Mouse (Mus musculus): Measurements from ENCODE around the gene Tex36. TPM values are rescaled to one million over a fixed set of nuclear protein-coding genes. Genes with fewer than 3 reads are reported as not detected.

The Tex36 gene
- polyA plus RNA-seq, 1 experiment from 2014 or later, result not detected

DNA sequence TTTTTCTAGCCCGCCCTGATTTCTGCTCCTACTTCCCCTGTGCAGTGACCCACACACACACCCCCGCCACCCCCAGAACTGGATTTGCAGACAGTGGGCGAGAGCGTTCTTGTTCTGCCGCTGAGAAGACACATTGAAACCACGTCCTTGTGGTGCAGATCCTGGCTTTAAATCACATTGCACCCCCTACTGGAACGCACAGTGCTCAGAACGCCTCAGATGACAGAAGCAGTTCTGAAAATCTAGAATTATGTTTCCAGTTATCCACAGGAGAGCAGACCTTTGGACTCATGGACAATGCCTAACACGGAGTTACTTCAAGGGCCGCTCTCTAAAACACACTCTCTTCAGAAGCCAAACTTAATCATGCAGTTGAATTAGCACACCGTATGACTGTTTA lies 18.8 kb upstream of the Tex36 start:
- 23% methylated on average over 11 of the region's 11 CpGs for WGBS
- H3K27ac ChIP-seq, result no peak overlapping the region

DNA sequence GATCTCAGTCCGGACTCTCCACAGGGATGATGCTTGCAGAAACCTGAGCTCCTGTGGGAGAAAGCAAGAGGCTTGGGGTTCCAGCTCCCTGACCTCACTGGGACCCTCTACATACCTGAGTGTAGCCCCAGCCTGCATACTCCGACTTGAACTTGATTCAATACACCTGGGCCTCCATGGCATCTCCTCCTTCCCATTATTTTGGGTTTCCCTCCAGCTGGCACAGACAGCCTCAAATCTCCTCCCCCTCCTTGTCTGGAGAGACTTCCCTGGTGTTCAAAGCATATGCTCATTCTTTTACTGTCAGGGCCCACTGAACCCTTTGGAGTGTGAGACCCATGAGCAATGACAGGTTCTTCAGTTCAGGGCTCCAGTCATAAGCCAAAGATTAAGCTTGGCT lies 11.0 kb upstream of the Tex36 start:
- ATAC-seq (ENCODE audit: insufficient number of reproducible peaks, low FRiP score, low TSS enrichment, low read depth), result no peak
- no peaks in the 10 kb centered on the region for H3K9me3 ChIP-seq
- 81% methylated on average over 2 of the region's 2 CpGs for WGBS

More for the DNA sequence above, 18.8 kb upstream of the Tex36 start:
- Histone ChIP-seq H3K27me3 (peaks cover 8% of the 10 kb centered on the region; the same call in 1 of the 2 replicates), H3K9me3 (no peaks in the 10 kb centered on the region), H3K4me3 (no peak overlapping the region), H3K4me1 (0 out of 2 replicates have a peak, but pooled peaks cover 4% of the 10 kb centered on the region), H3K9ac (no peak overlapping the region), H3K4me2 (no peak overlapping the region), H3K36me3 (no peaks in the 10 kb centered on the region)
- no peak for ATAC-seq (ENCODE audit: insufficient number of reproducible peaks, low FRiP score, low TSS enrichment, low read depth)

DNA sequence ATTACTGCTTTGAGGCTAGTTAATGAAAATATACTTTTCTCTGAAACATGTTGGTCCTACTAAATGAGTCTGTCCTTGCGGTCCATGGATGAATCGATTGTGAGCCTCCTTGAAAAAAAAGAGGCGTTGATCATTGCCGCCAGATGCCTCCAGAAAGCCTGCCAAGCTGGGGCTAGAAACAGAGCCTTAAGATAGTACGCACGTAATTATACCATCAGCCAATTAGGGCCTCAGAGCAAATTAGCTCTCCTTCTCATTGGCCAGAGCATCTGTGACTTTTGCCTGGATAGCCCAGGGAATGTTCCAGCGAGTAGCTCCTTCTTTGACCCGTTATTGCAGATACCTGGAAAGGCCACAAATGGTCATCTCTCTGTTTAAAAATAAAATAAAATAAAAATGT lies 7.6 kb upstream of the Tex36 start:
- no peak overlapping the region for H3K4me3 ChIP-seq
- no peak overlapping the region for H3K9ac ChIP-seq
- H3K36me3 ChIP-seq, result no peaks in the 10 kb centered on the region
- peaks cover 12% of the 10 kb centered on the region; the same call in 1 of the 2 replicates for H3K27me3 ChIP-seq
- H3K4me2 ChIP-seq, result no peak overlapping the region
- no peaks in the 10 kb centered on the region for H3K9me3 ChIP-seq
- peaks cover 22% of the 10 kb centered on the region for H3K4me1 ChIP-seq
- 22% methylated on average over 8 of the region's 8 CpGs for WGBS
- no peak for ATAC-seq (ENCODE audit: insufficient number of reproducible peaks, low FRiP score, low TSS enrichment, low read depth)
- H3K27ac ChIP-seq, result peak overlapping the region; percentile 11; the same call in 1 of the 2 replicates

More for the DNA sequence above, 11.0 kb upstream of the Tex36 start:
- Histone ChIP-seq H3K4me1 (peaks cover 13% of the 10 kb centered on the region), H3K27ac (no peak overlapping the region), H3K4me3 (no peak overlapping the region), H3K36me3 (no peaks in the 10 kb centered on the region), H3K27me3 (peaks cover 10% of the 10 kb centered on the region; the same call in 1 of the 2 replicates), H3K4me2 (no peak overlapping the region), H3K9ac (no peak overlapping the region)

DNA sequence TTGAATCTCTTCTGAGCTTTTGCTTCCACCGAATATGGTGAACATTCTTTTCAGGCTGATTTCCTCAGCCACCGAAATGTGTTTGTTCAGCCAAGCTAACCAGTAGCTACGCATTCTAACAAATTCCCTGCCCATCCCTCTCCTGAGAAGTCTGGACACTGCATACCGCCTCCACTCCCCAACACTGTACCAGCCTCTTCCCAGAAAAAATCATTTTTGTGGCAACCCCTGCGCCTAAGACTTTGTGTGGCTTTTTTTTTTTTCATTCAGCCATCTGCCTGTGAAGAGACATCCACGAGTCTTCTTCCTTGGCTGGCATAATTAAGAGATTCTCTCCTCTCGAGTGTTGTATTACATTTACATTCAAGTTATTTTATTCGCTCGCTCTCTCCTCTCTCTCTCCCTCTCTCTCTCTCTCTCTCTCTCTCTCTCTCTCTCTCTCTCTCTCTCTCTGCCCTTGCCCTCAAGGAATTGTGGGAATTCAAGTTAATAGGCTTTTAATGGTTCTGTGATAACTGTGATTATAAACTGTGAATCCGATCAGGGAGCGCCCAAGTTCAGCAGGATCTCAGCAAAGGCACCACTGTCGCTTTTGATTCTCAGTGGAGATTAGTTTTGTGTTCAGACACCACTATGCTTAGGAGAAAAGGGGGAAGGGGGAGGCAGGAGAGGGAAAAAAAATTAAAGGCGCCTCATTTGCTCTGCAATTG lies 6.8 kb upstream of the Tex36 start:
- Histone ChIP-seq H3K27me3 (peaks cover 12% of the 10 kb centered on the region; the same call in 1 of the 2 replicates), H3K4me3 (no peak overlapping the region), H3K36me3 (no peaks in the 10 kb centered on the region), H3K9me3 (no peaks in the 10 kb centered on the region), H3K9ac (no peak overlapping the region), H3K4me2 (no peak overlapping the region), H3K27ac (no peak overlapping the region), H3K4me1 (peaks cover 22% of the 10 kb centered on the region)
- 49% methylated on average over 13 of the region's 13 CpGs for WGBS
- no peak for ATAC-seq (ENCODE audit: insufficient number of reproducible peaks, low FRiP score, low TSS enrichment, low read depth)

DNA sequence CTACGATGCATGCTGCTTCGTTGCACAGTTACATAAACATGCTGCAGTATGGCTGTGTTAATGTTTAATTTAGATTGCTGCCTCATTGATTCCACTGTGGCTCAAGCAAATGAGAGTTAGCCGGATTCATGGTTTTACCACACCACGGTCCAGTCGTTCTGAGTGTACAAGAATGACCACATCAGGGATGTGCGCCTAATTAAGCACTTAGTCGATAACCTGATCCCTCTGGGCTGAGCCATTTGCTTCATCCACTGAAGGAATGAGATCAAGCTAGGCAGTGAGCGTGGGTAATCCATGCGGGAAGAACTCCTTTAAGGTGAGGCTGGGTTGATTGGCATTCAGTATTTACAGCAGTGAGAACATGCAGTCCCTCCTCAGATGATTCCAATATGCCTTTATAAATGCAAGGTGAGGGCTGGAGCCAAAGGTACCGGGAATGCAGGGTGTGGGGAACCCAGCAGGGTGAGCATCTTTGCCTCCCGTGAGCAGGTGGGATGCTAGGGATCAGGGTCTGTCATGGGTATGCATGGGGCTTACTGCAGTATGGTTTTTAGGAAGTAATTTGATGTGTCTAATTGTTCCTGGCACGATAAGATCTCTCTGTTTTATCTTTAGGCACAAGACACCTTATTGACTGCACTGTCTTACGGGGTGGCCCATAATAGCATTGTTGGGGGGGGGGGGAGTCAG lies 6.1 kb upstream of the Tex36 start:
- Histone ChIP-seq H3K4me1 (peaks cover 22% of the 10 kb centered on the region), H3K27ac (no peak overlapping the region), H3K27me3 (peaks cover 12% of the 10 kb centered on the region; the same call in 1 of the 2 replicates), H3K36me3 (no peaks in the 10 kb centered on the region), H3K4me3 (no peak overlapping the region), H3K4me2 (no peak overlapping the region), H3K9me3 (no peaks in the 10 kb centered on the region), H3K9ac (no peak overlapping the region)
- ATAC-seq (ENCODE audit: insufficient number of reproducible peaks, low FRiP score, low TSS enrichment, low read depth), result no peak
- WGBS, result 67% methylated on average over 13 of the region's 13 CpGs

DNA sequence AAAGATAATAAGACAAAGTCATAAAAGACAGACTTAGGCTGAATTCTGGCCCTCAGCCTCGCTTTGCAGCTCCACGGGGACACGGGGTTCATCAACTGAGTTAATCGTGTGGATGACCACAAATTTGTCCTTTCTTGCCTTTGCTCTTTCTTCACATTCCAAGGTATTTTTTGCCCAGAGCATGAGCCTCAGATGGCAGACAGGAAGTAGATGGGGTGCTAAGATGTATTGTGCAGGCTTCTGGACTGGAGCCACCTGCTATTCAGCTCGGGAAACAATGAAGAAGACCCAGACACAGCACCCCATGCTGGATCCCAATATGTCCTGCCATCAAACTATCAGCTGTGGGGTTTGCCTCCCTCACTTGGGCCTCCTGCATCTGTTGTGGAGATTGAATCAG lies 5.4 kb upstream of the Tex36 start:
- no peak overlapping the region for H3K4me3 ChIP-seq
- peaks cover 22% of the 10 kb centered on the region for H3K4me1 ChIP-seq
- no peak overlapping the region for H3K9ac ChIP-seq
- 35% methylated on average over 5 of the region's 5 CpGs for WGBS
- no peak for ATAC-seq (ENCODE audit: insufficient number of reproducible peaks, low FRiP score, low TSS enrichment, low read depth)
- H3K27ac ChIP-seq, result no peak overlapping the region
- H3K4me2 ChIP-seq, result no peak overlapping the region
- no peaks in the 10 kb centered on the region for H3K36me3 ChIP-seq
- H3K9me3 ChIP-seq, result no peaks in the 10 kb centered on the region
- peaks cover 8% of the 10 kb centered on the region; the same call in 1 of the 2 replicates for H3K27me3 ChIP-seq

DNA sequence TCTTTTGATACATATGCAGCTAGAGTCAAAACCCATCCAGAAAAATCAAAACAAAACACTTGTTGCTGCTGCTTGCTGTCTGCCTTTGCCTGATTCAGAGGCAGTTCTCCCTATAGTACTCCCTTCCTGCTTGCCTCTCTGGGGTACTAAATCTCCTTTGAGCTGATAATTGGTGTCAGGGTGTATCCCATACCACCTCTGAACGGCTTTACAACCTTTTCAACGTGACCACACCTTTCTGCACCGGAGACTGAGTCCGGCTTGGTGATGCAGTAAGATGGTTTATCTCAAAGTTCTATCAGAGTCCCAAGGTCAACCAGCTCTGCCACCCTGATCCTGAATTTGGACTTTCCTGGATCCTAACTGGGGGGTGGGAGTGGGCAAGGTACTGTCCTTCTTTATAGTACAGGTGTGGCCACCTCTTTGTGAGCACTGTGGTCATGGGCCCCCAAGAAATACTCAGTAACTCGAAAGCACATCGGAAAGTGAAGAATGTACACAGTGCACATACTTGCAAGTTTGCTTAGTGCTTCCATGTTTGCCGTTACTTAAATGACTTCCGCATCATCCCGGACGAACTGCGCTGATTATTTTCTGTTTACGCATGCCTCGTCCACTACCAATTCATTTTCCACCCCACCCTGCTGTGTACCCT lies 2.6 kb upstream of the Tex36 start:
- H3K9ac ChIP-seq, result no peak overlapping the region
- no peak overlapping the region for H3K4me2 ChIP-seq
- no peak overlapping the region for H3K4me3 ChIP-seq
- peaks cover 5% of the 10 kb centered on the region; the same call in 1 of the 2 replicates for H3K27me3 ChIP-seq
- WGBS, result 45% methylated on average over 13 of the region's 13 CpGs
- peaks cover 15% of the 10 kb centered on the region for H3K4me1 ChIP-seq
- no peaks in the 10 kb centered on the region for H3K9me3 ChIP-seq
- no peak overlapping the region for H3K27ac ChIP-seq
- no peak for ATAC-seq (ENCODE audit: insufficient number of reproducible peaks, low FRiP score, low TSS enrichment, low read depth)
- no peaks in the 10 kb centered on the region for H3K36me3 ChIP-seq

DNA sequence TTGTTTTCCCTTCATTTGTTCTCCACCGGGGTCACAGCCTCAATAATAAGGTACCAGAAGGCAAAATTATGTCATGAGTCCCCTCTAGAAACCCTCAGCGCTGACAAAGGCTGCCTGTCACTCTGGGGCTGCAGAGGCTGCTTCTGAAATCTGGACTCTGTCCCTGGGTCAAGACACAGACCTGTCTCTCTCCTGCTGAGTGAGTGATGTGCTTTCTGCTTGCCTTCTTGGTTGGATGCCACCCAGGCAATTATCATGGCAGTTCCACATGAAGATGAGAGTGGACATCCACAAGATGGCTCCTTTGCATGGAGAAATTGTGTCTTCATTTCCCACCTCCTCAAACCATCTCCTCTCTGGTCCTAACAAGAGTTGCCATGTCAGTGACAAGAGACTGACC lies 1.2 kb upstream of the Tex36 start:
- WGBS, result 78% methylated on average over 2 of the region's 2 CpGs
- Histone ChIP-seq H3K27me3 (peaks cover 4% of the 10 kb centered on the region; the same call in 1 of the 2 replicates), H3K9me3 (no peaks in the 10 kb centered on the region), H3K9ac (no peak overlapping the region), H3K27ac (no peak overlapping the region), H3K4me1 (peaks cover 11% of the 10 kb centered on the region), H3K4me2 (no peak overlapping the region), H3K36me3 (no peaks in the 10 kb centered on the region), H3K4me3 (no peak overlapping the region)
- no peak for ATAC-seq (ENCODE audit: insufficient number of reproducible peaks, low FRiP score, low TSS enrichment, low read depth)

DNA sequence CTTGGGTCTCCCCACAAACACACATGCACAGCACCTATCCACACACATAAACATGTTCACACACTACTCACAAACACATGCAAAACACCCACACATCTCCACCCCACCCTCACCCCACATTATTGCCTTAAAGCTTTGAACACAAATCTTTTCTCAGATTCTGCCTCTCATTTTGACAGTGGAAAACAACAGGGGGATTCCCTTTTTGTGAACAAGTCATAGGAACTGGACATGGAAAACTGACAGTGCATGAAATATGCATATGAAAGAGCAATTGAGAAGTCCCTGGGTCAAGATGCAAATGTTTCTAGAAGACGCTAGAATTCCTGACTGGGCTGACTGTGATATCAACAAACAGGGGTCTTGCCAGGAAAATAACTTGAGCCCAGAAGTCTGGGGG lies 1.4 kb downstream of the Tex36 start:
- ATAC-seq (ENCODE audit: insufficient number of reproducible peaks, low FRiP score, low TSS enrichment, low read depth), result no peak
- no peak overlapping the region for H3K4me2 ChIP-seq
- no peaks in the 10 kb centered on the region for H3K4me1 ChIP-seq
- no peaks in the 10 kb centered on the region for H3K36me3 ChIP-seq
- WGBS, result 62% methylated on average over 1 of the region's 1 CpGs
- H3K9ac ChIP-seq, result no peak overlapping the region
- no peaks in the 10 kb centered on the region for H3K9me3 ChIP-seq
- H3K27ac ChIP-seq, result no peak overlapping the region
- H3K27me3 ChIP-seq, result no peaks in the 10 kb centered on the region
- H3K4me3 ChIP-seq, result no peak overlapping the region

DNA sequence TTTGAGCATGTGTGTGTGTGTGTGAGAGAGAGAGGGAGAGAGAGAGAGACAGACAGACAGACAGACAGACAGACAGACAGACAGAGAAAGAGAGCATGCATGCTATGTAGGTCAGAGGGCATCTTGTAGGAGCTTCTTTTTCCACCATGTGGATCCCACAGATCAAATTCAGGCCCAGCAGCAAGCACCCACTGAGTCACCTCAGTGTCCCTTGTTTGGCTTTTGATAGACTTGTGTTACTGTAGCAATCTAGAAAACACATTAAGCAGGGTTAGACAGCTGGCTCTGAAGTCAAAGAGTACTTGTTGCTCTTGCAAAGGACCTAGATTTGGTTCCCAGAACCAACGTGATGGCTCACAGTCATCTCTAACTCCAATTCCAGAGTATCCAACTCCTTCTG lies 10.2 kb downstream of the Tex36 start:
- ATAC-seq (ENCODE audit: insufficient number of reproducible peaks, low FRiP score, low TSS enrichment, low read depth), result no peak
- WGBS, result 70% methylated on average over 1 of the region's 1 CpGs
- Histone ChIP-seq H3K4me2 (no peak overlapping the region), H3K27ac (no peak overlapping the region), H3K4me3 (no peak overlapping the region), H3K36me3 (no peaks in the 10 kb centered on the region), H3K27me3 (no peaks in the 10 kb centered on the region), H3K9ac (no peak overlapping the region), H3K9me3 (no peaks in the 10 kb centered on the region), H3K4me1 (peaks cover 5% of the 10 kb centered on the region; the same call in 1 of the 2 replicates)

DNA sequence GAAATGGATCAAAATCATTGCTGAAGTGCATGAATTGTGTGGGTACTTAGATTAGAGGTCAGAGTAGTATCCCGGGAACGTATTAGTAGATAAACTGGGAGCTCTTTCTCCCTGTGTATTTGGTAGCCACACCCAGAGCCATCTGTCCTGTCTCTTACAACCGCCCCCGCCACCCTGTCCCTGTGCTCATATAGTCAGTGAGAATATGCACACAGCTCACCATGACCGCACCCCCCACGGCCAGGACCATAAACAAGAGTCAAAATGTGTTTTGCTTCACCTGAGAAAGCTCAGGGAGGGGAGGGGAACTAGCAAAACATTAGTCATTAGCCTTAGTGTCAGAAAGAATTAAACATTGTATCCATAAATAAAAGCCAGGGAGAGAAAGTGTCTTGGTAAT lies 18.7 kb downstream of the Tex36 start:
- Histone ChIP-seq H3K36me3 (no peaks in the 10 kb centered on the region), H3K27ac (no peak overlapping the region), H3K4me2 (no peak overlapping the region), H3K27me3 (no peaks in the 10 kb centered on the region), H3K9me3 (no peaks in the 10 kb centered on the region), H3K4me1 (no peaks in the 10 kb centered on the region), H3K4me3 (no peak overlapping the region), H3K9ac (no peak overlapping the region)
- WGBS, result 87% methylated on average over 6 of the region's 6 CpGs
- no peak for ATAC-seq (ENCODE audit: insufficient number of reproducible peaks, low FRiP score, low TSS enrichment, low read depth)

DNA sequence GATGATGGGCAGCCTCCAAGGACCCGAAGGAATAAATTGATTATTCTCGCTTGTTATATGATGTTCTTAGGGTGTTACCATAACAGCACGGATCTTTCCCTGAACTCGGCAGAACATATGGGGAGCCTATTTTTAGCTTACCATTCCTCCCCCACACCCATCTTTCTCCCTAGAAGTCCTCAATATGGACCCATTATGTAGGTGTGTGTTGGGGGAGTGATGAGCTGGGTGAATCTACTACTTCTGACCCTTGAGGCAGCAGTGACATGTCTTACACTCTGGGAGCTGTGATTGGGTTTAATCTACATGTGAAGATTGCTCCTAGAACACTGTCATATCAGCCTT lies 21.7 kb downstream of the Tex36 start:
- no peak overlapping the region for H3K27ac ChIP-seq
- H3K27me3 ChIP-seq, result no peaks in the 10 kb centered on the region
- no peak overlapping the region for H3K4me3 ChIP-seq
- H3K4me1 ChIP-seq, result no peaks in the 10 kb centered on the region
- H3K36me3 ChIP-seq, result no peaks in the 10 kb centered on the region
- H3K9ac ChIP-seq, result no peak overlapping the region
- 82% methylated on average over 4 of the region's 4 CpGs for WGBS
- no peak for ATAC-seq (ENCODE audit: insufficient number of reproducible peaks, low FRiP score, low TSS enrichment, low read depth)
- H3K4me2 ChIP-seq, result no peak overlapping the region
- H3K9me3 ChIP-seq, result no peaks in the 10 kb centered on the region
